Mouse (Mus musculus) neural tube, embryonic 14.5 days (tissue): ENCODE measurements around the gene Prm1. TPM values are rescaled to one million over a fixed set of nuclear protein-coding genes. Genes with fewer than 3 reads are reported as not detected.
A peak's percentile ranks its signal among the peaks of the same experiment; 100 is the strongest.

Source experiments
- ATAC-seq: fragments of 200-750 bp; cut with Nextera tagmentation; 2 replicates; pipeline ENCODE4 v1.8.0; 2017; ENCODE audit warnings: low read depth, mild to moderate bottlenecking, moderate TSS enrichment, moderate library complexity
- H3K27ac ChIP-seq: fragments of 300-500 bp; sonication (generic); 2 replicates; pipeline ENCODE4 v1.5.1; 2014; ENCODE audit warnings: low read depth, mild to moderate bottlenecking, control low read depth, low read length, moderate library complexity, mixed read lengths
- H3K27me3 ChIP-seq: fragments of 300-500 bp; sonication (generic); 2 replicates; pipeline ENCODE4 v1.6.1; 2014; ENCODE audit warnings: low read length; ENCODE audit not compliant: control insufficient read depth, insufficient read depth
- H3K36me3 ChIP-seq: fragments of 300-500 bp; sonication (generic); 2 replicates; pipeline ENCODE4 v1.6.1; 2014; ENCODE audit warnings: low read length, mixed read lengths; ENCODE audit not compliant: control insufficient read depth, insufficient read depth
- H3K4me1 ChIP-seq: fragments of 300-500 bp; sonication (generic); 2 replicates; pipeline ENCODE4 v1.6.1; 2014; ENCODE audit warnings: low read length; ENCODE audit not compliant: control insufficient read depth, insufficient read depth
- H3K4me2 ChIP-seq: fragments of 300-500 bp; sonication (generic); 2 replicates; pipeline ENCODE4 v1.6.1; 2014; ENCODE audit warnings: mild to moderate bottlenecking, low read depth, low read length, control low read depth
- H3K4me3 ChIP-seq: fragments of 300-500 bp; sonication (generic); 2 replicates; pipeline ENCODE4 v1.5.1; 2014; ENCODE audit warnings: low read depth, low read length, control low read depth, mixed read lengths
- H3K9ac ChIP-seq: fragments of 300-500 bp; sonication (generic); replicated peaks from 2 replicates; pipeline ENCODE4 v1.6.1; 2014; ENCODE audit warnings: low read depth, mild to moderate bottlenecking, control low read depth, low read length, mixed read lengths
- H3K9me3 ChIP-seq: fragments of 300-500 bp; sonication (generic); 2 replicates; pipeline ENCODE4 v1.6.1; 2016; ENCODE audit warnings: low read length; ENCODE audit not compliant: control insufficient read depth
- WGBS: fragments of 180-500 bp; shearing (Covaris S2); extraction: QIAGEN DNeasy Blood & Tissue Kit; methylation state at CpG from one replicate; pipeline ENCODE4 v1.1.7; 2014; 5-methylcytosine and 5-hydroxymethylcytosine counted together
- polyA plus RNA-seq: library from polyadenylated mRNA; unstranded; fragments of >200 nt; fragmentation: Nextera tagmentation; extraction: Ambion mirVana; gene quantifications from 2 replicates; pipeline ENCODE4 v1.2.1, GENCODE M21; 2014

The Prm1 gene
- polyA plus RNA-seq, 1 experiment from 2014 or later = not detected

GRCm38 (mm10) chr16:10786288-10786687 is 19.4 kb downstream of the Prm1 start:
- Histone ChIP-seq H3K9me3 (no peaks in the 10 kb centered on the region), H3K4me3 (peak overlapping the region; percentile 57), H3K36me3 (no peaks in the 10 kb centered on the region), H3K9ac (peak overlapping the region; percentile 67), H3K4me1 (peaks cover 6% of the 10 kb centered on the region), H3K4me2 (peak overlapping the region; percentile 100), H3K27ac (peak overlapping the region; percentile 88), H3K27me3 (0 out of 2 replicates have a peak, but pooled peaks cover 3% of the 10 kb centered on the region)
- WGBS = 3% methylated on average over 9 of the region's 9 CpGs
- ATAC-seq = peak; percentile 45

- H3K4me2 ChIP-seq = peak within 1 kb of the TSS; percentile 100
- under 1% methylated on average over 50 of the region's 59 CpGs for WGBS
- H3K4me3 ChIP-seq = peak within 1 kb of the TSS; percentile 57
- H3K9me3 ChIP-seq = no peaks in the 10 kb centered on the region
- ATAC-seq = peak; percentile 88
- peaks cover 6% of the 10 kb centered on the region for H3K4me1 ChIP-seq
- H3K9ac ChIP-seq = peak within 1 kb of the TSS; percentile 67
- peak within 1 kb of the TSS; percentile 88 for H3K27ac ChIP-seq
- no peaks in the 10 kb centered on the region for H3K36me3 ChIP-seq
- 0 out of 2 replicates have a peak, but pooled peaks cover 3% of the 10 kb centered on the region for H3K27me3 ChIP-seq
Observed at GRCm38 (mm10) chr16:10785371-10786231, 20.0 kb downstream of the Prm1 start, which contains the start of gene Socs1. Gene Socs1 (minus strand): TSS chr16:10785536.

- peak; percentile 87 for ATAC-seq
- H3K27ac ChIP-seq = peak overlapping the region; percentile 88
- H3K9ac ChIP-seq = peak overlapping the region; percentile 67
- peak overlapping the region; percentile 100 for H3K4me2 ChIP-seq
- peaks cover 6% of the 10 kb centered on the region for H3K4me1 ChIP-seq
- no peaks in the 10 kb centered on the region for H3K36me3 ChIP-seq
- no peaks in the 10 kb centered on the region for H3K9me3 ChIP-seq
- WGBS = under 1% methylated on average over 47 of the region's 55 CpGs
- peak overlapping the region; percentile 57 for H3K4me3 ChIP-seq
- 0 out of 2 replicates have a peak, but pooled peaks cover 3% of the 10 kb centered on the region for H3K27me3 ChIP-seq
Observed at GRCm38 (mm10) chr16:10784793-10785370, 20.8 kb downstream of the Prm1 start.

DNA sequence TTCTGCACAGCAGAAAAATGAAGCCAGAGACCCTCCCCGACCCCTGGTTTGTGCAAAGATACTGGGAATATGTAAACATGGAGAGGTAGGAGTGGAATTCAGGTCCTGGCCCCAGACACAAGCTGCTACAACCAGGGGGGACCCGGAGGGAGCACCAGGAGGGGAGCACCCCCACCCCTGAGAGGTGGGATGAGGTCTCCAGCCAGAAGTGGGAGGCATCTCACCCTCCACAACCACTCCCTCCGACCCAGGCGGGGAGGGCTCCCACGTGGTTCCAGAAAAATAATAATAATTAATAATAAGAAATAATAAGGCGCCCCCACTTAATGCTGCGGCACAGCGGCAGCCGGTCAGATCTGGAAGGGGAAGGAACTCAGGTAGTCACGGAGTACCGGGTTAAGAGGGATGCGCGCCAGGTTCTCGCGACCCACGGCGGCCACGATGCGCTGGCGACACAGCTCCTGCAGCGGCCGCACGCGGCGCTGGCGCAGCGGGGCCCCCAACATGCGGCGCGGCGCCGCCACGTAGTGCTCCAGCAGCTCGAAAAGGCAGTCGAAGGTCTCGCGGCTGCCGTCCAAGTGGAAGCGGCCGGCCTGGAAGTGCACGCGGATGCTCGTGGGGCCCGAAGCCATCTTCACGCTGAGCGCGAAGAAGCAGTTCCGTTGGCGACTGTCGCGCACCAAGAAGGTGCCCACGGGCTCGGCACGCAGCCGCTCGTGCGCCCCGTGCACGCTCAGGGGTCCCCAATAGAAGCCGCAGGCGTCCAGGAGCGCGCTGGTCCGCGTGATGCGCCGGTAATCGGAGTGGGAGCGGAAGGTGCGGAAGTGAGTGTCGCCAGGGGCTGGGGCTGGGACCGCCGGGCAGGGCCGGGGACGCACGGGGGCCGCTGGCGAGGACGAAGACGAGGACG is 21.5 kb downstream of the Prm1 start:
- peak overlapping the region; percentile 34; the same call in 1 of the 2 replicates for H3K27ac ChIP-seq
- H3K9ac ChIP-seq = peak overlapping the region; percentile 67
- H3K36me3 ChIP-seq = no peaks in the 10 kb centered on the region
- H3K4me2 ChIP-seq = peak overlapping the region; percentile 100
- H3K4me1 ChIP-seq = peaks cover 6% of the 10 kb centered on the region
- H3K27me3 ChIP-seq = 0 out of 2 replicates have a peak, but pooled peaks cover 3% of the 10 kb centered on the region
- peak overlapping the region; percentile 57 for H3K4me3 ChIP-seq
- H3K9me3 ChIP-seq = no peaks in the 10 kb centered on the region
- peak; percentile 1; the same call in 1 of the 2 replicates for ATAC-seq
- WGBS = 4% methylated on average over 69 of the region's 81 CpGs

DNA sequence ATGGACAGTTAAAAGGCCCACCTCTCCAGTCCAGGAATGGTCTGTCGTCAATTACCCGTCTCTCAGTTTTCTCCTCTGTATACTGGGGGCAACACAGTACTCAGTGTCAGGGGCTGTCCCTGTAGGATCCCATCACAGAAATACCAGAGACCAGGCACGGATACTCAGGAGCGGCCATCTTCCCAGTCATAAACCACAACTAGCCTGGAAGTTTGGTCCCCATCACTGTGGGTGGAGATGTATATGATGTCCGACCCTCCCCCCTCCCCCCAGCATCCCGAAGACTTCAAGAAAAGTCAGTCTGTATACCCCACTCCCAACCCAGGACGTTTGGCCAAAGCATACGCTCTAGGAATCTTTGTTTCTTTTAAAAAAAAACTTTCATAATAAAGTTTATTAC is 22.2 kb downstream of the Prm1 start:
- WGBS = 57% methylated on average over 8 of the region's 8 CpGs
- Histone ChIP-seq H3K27ac (no peak overlapping the region), H3K4me2 (peak overlapping the region; percentile 100), H3K9ac (no peak overlapping the region), H3K9me3 (no peaks in the 10 kb centered on the region), H3K27me3 (0 out of 2 replicates have a peak, but pooled peaks cover 3% of the 10 kb centered on the region), H3K36me3 (no peaks in the 10 kb centered on the region), H3K4me3 (peak overlapping the region; percentile 57; the same call in 1 of the 2 replicates), H3K4me1 (peaks cover 6% of the 10 kb centered on the region)
- no peak for ATAC-seq

- ATAC-seq = no peak
- Histone ChIP-seq H3K9ac (no peak overlapping the region), H3K36me3 (no peaks in the 10 kb centered on the region), H3K27ac (no peak overlapping the region), H3K27me3 (0 out of 2 replicates have a peak, but pooled peaks cover 3% of the 10 kb centered on the region), H3K4me1 (peaks cover 6% of the 10 kb centered on the region), H3K4me2 (peak overlapping the region; percentile 100; the same call in 1 of the 2 replicates), H3K4me3 (no peak overlapping the region), H3K9me3 (no peaks in the 10 kb centered on the region)
- WGBS = 47% methylated on average over 1 of the region's 1 CpGs
Observed at GRCm38 (mm10) chr16:10783152-10783434, 22.5 kb downstream of the Prm1 start.

DNA sequence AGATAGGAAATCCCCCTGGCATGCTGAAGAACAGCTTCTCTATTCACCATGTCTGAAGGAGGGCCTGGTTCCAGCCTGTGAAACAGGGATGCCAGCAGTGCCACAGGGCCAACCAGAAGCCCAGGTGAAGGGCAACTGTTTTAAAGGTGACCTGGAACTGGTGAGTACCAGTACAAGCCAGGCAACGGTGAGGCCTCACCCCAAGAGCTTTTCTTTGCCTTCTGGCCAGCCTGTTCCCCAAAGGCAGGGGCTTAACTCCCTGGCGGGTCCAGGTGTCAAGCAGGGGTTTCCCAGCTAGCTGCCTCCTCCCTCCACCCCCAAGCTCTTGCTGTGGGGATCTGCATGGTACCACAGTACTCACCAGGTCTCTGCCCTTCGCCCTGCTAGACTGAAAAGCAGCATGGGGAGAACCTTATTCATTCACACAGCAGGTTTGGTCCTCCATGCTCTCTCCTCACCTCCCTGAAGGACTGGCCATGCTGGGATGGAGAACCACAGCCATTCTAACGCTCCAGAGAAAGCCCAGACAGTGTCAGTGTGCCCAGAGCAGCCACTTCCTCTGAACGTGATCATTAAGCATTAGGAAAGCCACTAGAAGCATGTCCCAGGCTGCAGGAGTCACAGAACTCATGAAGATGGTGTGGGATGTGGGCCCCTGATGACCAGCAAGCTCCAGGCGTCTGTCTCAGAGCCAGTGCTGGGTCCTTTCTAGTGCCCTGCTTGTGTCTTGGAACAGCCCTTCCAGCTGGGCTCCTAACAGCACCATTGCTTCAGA is 23.1 kb downstream of the Prm1 start:
- H3K4me3 ChIP-seq = no peak overlapping the region
- 0 out of 2 replicates have a peak, but pooled peaks cover 3% of the 10 kb centered on the region for H3K27me3 ChIP-seq
- no peak overlapping the region for H3K27ac ChIP-seq
- no peak overlapping the region; the same call in 1 of the 2 replicates for H3K9ac ChIP-seq
- H3K36me3 ChIP-seq = no peaks in the 10 kb centered on the region
- H3K4me2 ChIP-seq = 0 out of 2 replicates have a peak overlapping the region, but pooled peaks have one; percentile 6
- ATAC-seq = no peak
- peaks cover 6% of the 10 kb centered on the region for H3K4me1 ChIP-seq
- 54% methylated on average over 6 of the region's 6 CpGs for WGBS
- no peaks in the 10 kb centered on the region for H3K9me3 ChIP-seq

- peaks cover 6% of the 10 kb centered on the region for H3K4me1 ChIP-seq
- no peak overlapping the region for H3K27ac ChIP-seq
- no peak overlapping the region; the same call in 1 of the 2 replicates for H3K9ac ChIP-seq
- H3K4me3 ChIP-seq = no peak overlapping the region
- WGBS = 45% methylated on average over 9 of the region's 9 CpGs
- no peak for ATAC-seq
- 0 out of 2 replicates have a peak, but pooled peaks cover 3% of the 10 kb centered on the region for H3K27me3 ChIP-seq
- no peaks in the 10 kb centered on the region for H3K9me3 ChIP-seq
- no peaks in the 10 kb centered on the region for H3K36me3 ChIP-seq
- H3K4me2 ChIP-seq = 0 out of 2 replicates have a peak overlapping the region, but pooled peaks have one; percentile 6
Observed at GRCm38 (mm10) chr16:10781862-10782371, 23.7 kb downstream of the Prm1 start.
